Mouse (Mus musculus) left cerebral cortex, adult 2 months (tissue): ENCODE measurements at regions not wholly inside any gene's neighbourhood (a gene's known extent, or its start where the extent isn't known, plus 50 kb on each side); places are given as distances from the start of the nearest gene placed in this dataset.

Source experiments
- DNase-seq, 2 experiments: peaks; one replicate each; pipeline ENCODE4 v3.0.0; 2021 to 2022; ENCODE audit warnings: low spot score in 2 of 2, mixed read lengths in 1 of 2; ENCODE audit errors: extremely low spot score in 1 of 2
- H3K27ac ChIP-seq: fragments of 200-600 bp; 2 replicates; pipeline ENCODE4 v1.8.1; 2022
- H3K4me3 ChIP-seq: fragments of 200-600 bp; 2 replicates; pipeline ENCODE4 v1.8.1; 2022
- CTCF ChIP-seq: fragments of 200-600 bp; IDR thresholded peaks from 2 replicates; pipeline ENCODE4 v1.8.1; 2022; ENCODE audit warnings: antibody characterized with exemption, mild to moderate bottlenecking, moderate library complexity
- intact Hi-C: fragments of 180-260 bp; cut with DNase I; formaldehyde crosslinking; loops from one replicate; pipeline ENCODE4 v1.15.1; 2025

- peak; percentile 16 to 24 for DNase-seq
- Histone ChIP-seq H3K4me3 (no peak overlapping the region), H3K27ac (peak overlapping the region; percentile 28)
- intact Hi-C loops = loop anchor here (1.0 to 5.0 kb wide), 2 partner anchors 45 to 82 kb away; no protein-coding TSS in a partner anchor
- no peak for TF ChIP-seq CTCF
These were observed 121.6 kb upstream of the Xylt1 start for GRCm38 (mm10) chr7:117259151-117259550.

- intact Hi-C loops = loop anchor here (1.0 to 5.0 kb wide), 6 partner anchors 45 to 557 kb away; no protein-coding TSS in a partner anchor
- H3K4me3 ChIP-seq = no peak overlapping the region
- no peak for DNase-seq
- TF ChIP-seq CTCF = no peak; the same call in 1 of the 2 replicates
- peak overlapping the region; percentile 59; the same call in 1 of the 2 replicates for H3K27ac ChIP-seq
These were observed 121.0 kb upstream of the Xylt1 start for GRCm38 (mm10) chr7:117259674-117260294.

DNA sequence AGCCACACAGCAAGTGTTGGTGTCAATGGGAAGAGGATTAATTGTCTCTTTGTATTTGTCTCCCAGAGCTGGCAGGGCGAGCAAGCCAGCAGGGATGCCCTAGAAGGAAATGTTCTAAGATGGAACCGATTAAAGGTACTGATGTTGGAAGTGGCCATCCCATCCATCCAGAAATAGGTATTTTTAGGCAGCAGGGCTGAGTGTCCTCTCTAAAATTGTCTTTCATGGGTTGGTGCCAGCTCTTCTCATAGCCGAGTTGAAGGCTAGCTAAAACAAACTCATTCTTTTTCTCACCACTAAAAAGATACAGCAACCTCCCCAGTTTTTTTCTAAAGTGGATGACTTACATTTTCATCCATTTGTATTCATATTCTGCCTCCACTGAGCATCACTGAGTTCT lies 120.2 kb upstream of the Xylt1 start:
- DNase-seq = no peak
- TF ChIP-seq CTCF = no peak
- intact Hi-C loops = loop anchor here (1.0 to 5.0 kb wide), 4 partner anchors 96 to 558 kb away; no protein-coding TSS in a partner anchor
- H3K27ac ChIP-seq = peak overlapping the region; percentile 59
- no peak overlapping the region for H3K4me3 ChIP-seq

- intact Hi-C loops = loop anchor here (5.0 kb wide), 2 partner anchors 406 to 561 kb away; no protein-coding TSS in a partner anchor
- TF ChIP-seq CTCF = no peak
- no peak overlapping the region for H3K27ac ChIP-seq
- no peak overlapping the region for H3K4me3 ChIP-seq
- no peak for DNase-seq
These were observed 117.7 kb upstream of the Xylt1 start for GRCm38 (mm10) chr7:117263126-117263525.

DNA sequence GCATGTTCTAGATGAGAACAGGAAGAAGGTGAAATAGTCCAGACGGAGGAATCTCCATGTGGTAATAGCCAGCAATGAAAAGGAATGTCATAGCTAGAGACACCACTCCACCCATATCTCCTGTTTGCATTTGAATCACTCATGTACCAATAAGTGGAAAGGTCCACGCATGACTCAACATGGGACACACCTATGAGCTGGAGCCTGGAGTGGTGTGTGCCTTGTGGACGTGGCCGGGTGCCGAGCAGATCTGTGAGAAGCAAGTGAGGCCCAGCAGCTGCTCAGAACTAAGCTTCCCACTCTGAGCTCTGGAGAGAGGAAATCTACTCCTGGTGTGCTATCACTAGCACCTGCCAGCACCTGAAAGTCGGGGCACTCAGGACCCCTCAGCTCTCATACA lies 116.4 kb upstream of the Xylt1 start:
- Histone ChIP-seq H3K27ac (no peak overlapping the region), H3K4me3 (no peak overlapping the region)
- DNase-seq = no peak
- no peak for TF ChIP-seq CTCF
- intact Hi-C loops = loop anchor here (5.0 kb wide), 2 partner anchors 407 to 562 kb away; no protein-coding TSS in a partner anchor

- Histone ChIP-seq H3K4me3 (no peak overlapping the region), H3K27ac (no peak overlapping the region)
- no peak for DNase-seq
- intact Hi-C loops = no loop called here
- no peak for TF ChIP-seq CTCF
These were observed 112.7 kb upstream of the Xylt1 start for GRCm38 (mm10) chr7:117268096-117268495.

DNA sequence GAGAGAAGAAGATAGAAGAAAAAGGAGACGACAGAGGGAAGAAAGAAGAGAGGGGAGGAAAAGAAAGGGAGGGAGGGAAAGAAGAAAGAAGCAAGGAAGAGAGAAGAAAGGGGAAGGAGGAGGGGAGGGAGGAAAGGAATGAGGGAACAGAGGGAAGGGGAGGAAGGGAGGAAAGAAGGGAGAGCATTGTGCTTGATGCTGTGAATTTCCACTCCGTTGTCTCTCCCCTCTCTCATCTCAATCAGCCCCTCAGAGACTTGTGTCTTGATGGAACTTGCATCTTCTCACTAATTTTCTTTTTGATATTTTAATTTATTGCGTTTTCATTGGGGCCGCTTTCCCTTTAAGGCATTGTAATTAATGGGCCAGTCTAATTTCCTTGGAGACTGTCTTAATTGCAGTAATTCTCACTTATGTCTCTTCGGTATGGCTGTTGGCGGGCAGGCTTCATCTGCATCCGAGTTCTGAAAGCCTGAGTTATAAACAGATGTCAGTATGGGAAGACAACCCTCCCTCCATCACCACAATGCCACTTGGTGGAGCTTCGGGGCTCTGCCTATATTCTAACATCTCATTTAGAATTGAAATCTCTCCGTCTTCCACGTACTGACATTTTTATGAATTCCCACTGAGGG lies 111.4 kb upstream of the Xylt1 start:
- no peak for TF ChIP-seq CTCF
- no peak overlapping the region for H3K27ac ChIP-seq

DNA sequence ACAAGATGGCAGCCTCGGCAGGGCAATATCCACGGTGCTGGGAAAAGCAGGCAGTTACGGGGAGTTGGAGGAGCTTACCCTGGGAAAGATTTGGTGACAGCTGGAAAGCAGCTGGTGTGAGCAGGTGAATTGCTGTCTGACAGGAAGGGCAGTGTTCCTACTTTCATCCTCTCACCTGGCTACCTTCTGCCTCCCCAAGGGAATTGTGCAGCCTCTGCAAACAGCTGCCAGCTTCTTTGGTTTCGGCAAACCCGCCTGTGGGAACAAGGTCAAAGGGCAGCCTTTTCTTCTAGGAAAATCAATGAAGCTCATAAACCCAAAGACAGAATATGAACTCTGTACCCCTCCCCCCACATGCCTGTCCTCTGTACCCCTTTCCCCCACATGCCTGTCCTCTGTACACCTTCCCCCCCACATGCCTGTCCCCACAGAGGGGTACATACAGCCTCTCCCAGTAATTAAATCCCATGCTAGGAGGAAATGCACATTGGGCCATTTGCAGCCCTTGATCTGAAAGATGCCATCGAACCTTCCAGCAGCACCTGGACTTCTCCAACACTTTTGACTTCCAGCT lies 102.3 kb upstream of the Xylt1 start:
- TF ChIP-seq CTCF = no peak
- Histone ChIP-seq H3K4me3 (no peak overlapping the region), H3K27ac (no peak overlapping the region)
- intact Hi-C loops = no loop called here
- no peak for DNase-seq

More for the DNA sequence above, 111.4 kb upstream of the Xylt1 start:
- DNase-seq = no peak
- intact Hi-C loops = no loop called here
- H3K4me3 ChIP-seq = no peak overlapping the region

DNA sequence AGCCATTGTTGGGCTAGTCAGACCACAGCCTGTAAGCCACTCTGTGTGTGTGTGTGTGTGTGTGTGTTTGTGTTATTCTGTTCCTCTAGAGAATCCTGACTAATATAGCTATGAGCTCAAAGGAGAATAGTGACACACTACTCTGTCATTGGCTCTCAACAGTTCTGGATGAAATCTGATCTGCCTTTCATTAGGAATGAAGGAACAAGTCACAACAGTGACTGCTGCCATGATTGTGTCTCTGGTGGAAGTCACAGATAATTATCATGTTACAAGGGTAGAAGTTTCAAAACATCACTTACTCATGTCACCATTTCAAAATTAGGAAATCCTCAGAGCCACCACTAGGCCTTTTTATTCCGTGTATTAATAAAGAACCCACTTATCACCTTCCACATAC lies 98.6 kb upstream of the Xylt1 start:
- no peak for TF ChIP-seq CTCF
- intact Hi-C loops = no loop called here
- DNase-seq = no peak
- Histone ChIP-seq H3K27ac (no peak overlapping the region), H3K4me3 (no peak overlapping the region)

- Histone ChIP-seq H3K4me3 (no peak overlapping the region), H3K27ac (no peak overlapping the region)
- no peak for DNase-seq
- intact Hi-C loops = no loop called here
- no peak for TF ChIP-seq CTCF
These were observed 95.6 kb upstream of the Xylt1 start for GRCm38 (mm10) chr7:117285206-117285605.

DNA sequence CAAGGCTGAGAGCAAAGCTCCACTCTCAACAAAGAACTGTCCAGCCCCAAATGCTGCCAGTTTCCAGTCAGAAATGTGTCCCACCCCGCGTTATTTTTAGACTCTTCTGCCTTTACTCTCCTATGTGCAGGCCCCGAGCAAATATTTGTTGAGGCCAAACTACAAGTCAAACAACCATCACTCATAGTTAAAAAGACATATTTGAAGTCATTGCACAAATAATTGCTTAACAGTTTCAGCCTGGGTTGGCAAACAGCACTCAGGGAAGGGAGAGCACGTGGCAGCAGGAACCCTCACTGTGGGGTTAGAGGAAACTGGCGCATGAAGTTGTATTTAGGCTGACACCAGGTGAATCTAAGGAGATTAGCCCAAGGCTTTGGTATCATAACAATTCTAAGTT lies 94.8 kb upstream of the Xylt1 start:
- intact Hi-C loops = no loop called here
- Histone ChIP-seq H3K27ac (no peak overlapping the region), H3K4me3 (no peak overlapping the region)
- no peak for TF ChIP-seq CTCF
- DNase-seq = no peak

DNA sequence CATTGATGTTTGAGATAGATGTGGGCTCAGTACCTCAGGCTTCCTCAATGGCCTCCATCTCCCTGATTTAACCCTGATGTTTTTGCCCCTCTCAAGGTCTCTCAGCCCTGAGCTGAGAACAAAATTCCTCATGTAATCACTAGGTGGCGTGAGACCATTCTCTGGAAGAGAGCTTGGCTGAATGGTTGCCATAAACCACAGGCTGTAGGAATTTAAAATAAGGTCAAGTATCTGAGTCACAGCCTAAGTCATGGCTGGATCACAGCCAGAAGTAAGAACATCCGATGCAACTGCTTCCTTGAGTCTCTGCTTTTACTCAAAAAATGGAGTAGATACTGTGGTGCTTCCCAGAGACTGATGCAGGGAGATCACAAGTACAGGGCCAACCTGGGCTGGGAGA lies 77.1 kb upstream of the Xylt1 start:
- peak; percentile 12 to 16 for DNase-seq
- peak; percentile 55 for TF ChIP-seq CTCF
- intact Hi-C loops = loop anchor here (5.0 kb wide), 1 partner anchor 74 kb away; no protein-coding TSS in a partner anchor
- Histone ChIP-seq H3K27ac (no peak overlapping the region), H3K4me3 (no peak overlapping the region)
